Mouse (Mus musculus) heart, embryonic 14.5 days (tissue): ENCODE results near the gene Aspm. TPM values are rescaled to one million over a fixed set of nuclear protein-coding genes. Genes with fewer than 3 reads are reported as not detected.

Experiments
- ATAC-seq: fragments of 200-750 bp; cut with Nextera tagmentation; 2 replicates; pipeline ENCODE4 v1.8.0; 2017; ENCODE audit warnings: low read depth, moderate TSS enrichment; ENCODE audit not compliant: insufficient number of reproducible peaks, insufficient read depth, low FRiP score
- H3K27ac ChIP-seq, 2 experiments: fragments of 200-500 bp in 1 of 2; fragments of 300-500 bp in 1 of 2; sonication (generic) in 1 of 2; replicated peaks in 1 of 2; 2 replicates each; pipeline ENCODE4 v1.5.1; 2012 to 2014; ENCODE audit warnings: low read depth in 2 of 2, low read length in 2 of 2, control low read depth in 1 of 2, mild to moderate bottlenecking in 1 of 2, mixed read lengths in 1 of 2; ENCODE audit not compliant: control insufficient read depth in 1 of 2, insufficient read depth in 1 of 2
- H3K27me3 ChIP-seq: fragments of 300-500 bp; sonication (generic); 2 replicates; pipeline ENCODE4 v1.6.1; 2014; ENCODE audit warnings: mild to moderate bottlenecking, low read length, control low read depth; ENCODE audit not compliant: control insufficient read depth, insufficient read depth
- H3K36me3 ChIP-seq: fragments of 300-500 bp; sonication (generic); 2 replicates; pipeline ENCODE4 v1.6.1; 2014; ENCODE audit warnings: mild to moderate bottlenecking, control low read depth, low read length, mixed read lengths; ENCODE audit not compliant: control insufficient read depth, insufficient read depth
- H3K4me1 ChIP-seq, 2 experiments: fragments of 200-500 bp in 1 of 2; fragments of 300-500 bp in 1 of 2; sonication (generic) in 1 of 2; 2 replicates each; pipeline ENCODE4 v1.6.1; 2012 to 2014; ENCODE audit warnings: low read length in 2 of 2, control low read depth in 1 of 2, mixed read lengths in 1 of 2; ENCODE audit not compliant: control insufficient read depth in 2 of 2, insufficient read depth in 2 of 2
- H3K4me2 ChIP-seq: fragments of 300-500 bp; sonication (generic); 2 replicates; pipeline ENCODE4 v1.6.1; 2014; ENCODE audit warnings: mild to moderate bottlenecking, low read length
- H3K4me3 ChIP-seq, 2 experiments: fragments of 200-500 bp in 1 of 2; fragments of 300-500 bp in 1 of 2; sonication (generic) in 1 of 2; 2 replicates each; pipeline ENCODE4 v1.5.1; 2012 to 2014; ENCODE audit warnings: low read length in 2 of 2, mild to moderate bottlenecking in 2 of 2, control low read depth in 1 of 2, low read depth in 1 of 2, moderate library complexity in 1 of 2; ENCODE audit not compliant: control insufficient read depth in 1 of 2, insufficient read depth in 1 of 2
- H3K9ac ChIP-seq: fragments of 300-500 bp; sonication (generic); 2 replicates; pipeline ENCODE4 v1.6.1; 2014; ENCODE audit warnings: mild to moderate bottlenecking, low read length
- H3K9me3 ChIP-seq: fragments of 300-500 bp; sonication (generic); 2 replicates; pipeline ENCODE4 v1.6.1; 2016; ENCODE audit warnings: low read length, control low read depth; ENCODE audit not compliant: control insufficient read depth
- WGBS: fragments of 180-500 bp; shearing (Covaris S2); extraction: QIAGEN DNeasy Blood & Tissue Kit; methylation state at CpG from one replicate; pipeline ENCODE4 v1.1.7; 2014; 5-methylcytosine and 5-hydroxymethylcytosine counted together
- polyA plus RNA-seq: library from polyadenylated mRNA; unstranded; fragments of >200 nt; fragmentation: Nextera tagmentation; extraction: Ambion mirVana; gene quantifications from 2 replicates; pipeline ENCODE4 v1.2.1, GENCODE M21; 2014

The Aspm gene
- polyA plus RNA-seq, 1 experiment from 2014 or later = 15.7 TPM

- Histone ChIP-seq H3K9ac (no peak overlapping the region), H3K4me1 (no peaks in the 10 kb centered on the region), H3K36me3 (no peaks in the 10 kb centered on the region), H3K9me3 (no peaks in the 10 kb centered on the region), H3K4me3 (no peak overlapping the region), H3K4me2 (no peak overlapping the region), H3K27me3 (no peaks in the 10 kb centered on the region), H3K27ac (no peak overlapping the region)
- ATAC-seq = no peak
- 87% methylated on average over 12 of the region's 12 CpGs for whole genome bisulfite sequencing
Observed at GRCm38 (mm10) chr1:139514556-139514955, 60.0 kb downstream of the Aspm start.

Other genes starting within 250 kb of the Aspm start
- gene Crb1, start 77.7 kb upstream of the Aspm start, polyA plus RNA-seq = 0.18 and 0.32 TPM in 2 replicates
- gene Zbtb41, start 32.5 kb upstream of the Aspm start, polyA plus RNA-seq = 10.9 and 11.3 TPM in 2 replicates
- not detected in 2 replicates for gene F13b, start 46.9 kb downstream of the Aspm start, polyA plus RNA-seq
- not detected in 2 replicates for gene Cfhr1, start 105.5 kb downstream of the Aspm start, polyA plus RNA-seq